Mouse (Mus musculus): Measurements from ENCODE around the gene Vsig10. TPM values are rescaled to one million over a fixed set of nuclear protein-coding genes. Genes with fewer than 3 reads are reported as not detected.

Vsig10 gene
- polyA plus RNA-seq, 1 experiment, result 17.2 TPM

GRCm38 (mm10) chr5:117313909-117314308 lies 5.0 kb upstream of the Vsig10 start:
- DNase-seq, result no peak
- no peak overlapping the region for H3K27ac ChIP-seq (ENCODE audit: insufficient read depth, low read depth, low read length)

DNA sequence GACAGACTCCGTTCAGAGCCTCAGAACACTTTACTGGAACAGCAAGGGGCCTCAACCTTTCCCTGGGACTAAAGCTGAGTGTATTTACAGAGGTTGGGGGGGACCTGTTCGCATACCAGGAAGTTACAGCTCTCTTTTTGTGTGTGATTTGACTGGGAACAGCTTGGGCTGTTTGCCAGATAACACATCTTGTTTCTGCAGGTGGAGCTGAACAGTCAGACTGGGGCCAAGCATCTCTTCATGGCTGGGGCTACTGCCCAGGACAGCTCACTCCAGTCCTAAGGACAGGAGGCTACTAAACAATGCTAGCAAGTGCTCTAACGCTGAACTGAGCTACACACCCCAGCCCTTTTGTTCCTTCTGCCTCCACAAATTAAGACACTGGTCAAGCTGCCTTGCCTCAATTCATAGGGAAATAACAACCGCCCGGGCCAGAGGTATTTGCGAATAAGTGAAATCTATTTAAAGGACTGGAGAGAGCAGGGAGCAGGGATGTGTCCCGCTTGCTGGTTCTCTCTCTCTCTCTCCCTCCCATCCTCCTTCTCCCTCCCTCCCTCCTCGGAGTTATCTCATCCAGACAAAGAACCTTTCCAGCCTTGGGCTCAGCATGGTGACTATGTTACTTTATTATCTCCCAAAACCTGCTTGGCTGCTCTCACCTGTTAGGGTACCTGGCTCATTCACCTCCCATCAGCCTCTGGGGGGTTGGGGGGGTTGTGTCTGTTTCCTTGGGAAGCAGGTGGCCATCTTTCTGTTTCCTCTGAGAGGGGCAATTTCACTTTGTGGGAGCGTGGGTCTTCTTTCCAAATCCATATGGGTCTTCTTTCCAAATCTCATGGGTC lies 4.1 kb upstream of the Vsig10 start:
- TF ChIP-seq CTCF (conservative IDR thresholded peaks at IDR 0.05; ENCODE audit: insufficient read depth, insufficient read length, low read depth, low read length), result no peak
- TF ChIP-seq POLR2A (IDR thresholded peaks at IDR 0.05; ENCODE audit: low read depth, low read length), result no peak
- Histone ChIP-seq H3K27me3 (replicated peaks; ENCODE audit: control insufficient read depth, insufficient read depth, low read length) (no peaks in the 10 kb centered on the region), H3K27ac (ENCODE audit: insufficient read depth, low read depth, low read length) (no peak overlapping the region), H3K4me1 (ENCODE audit: control insufficient read depth, insufficient read depth, low read length) (no peaks in the 10 kb centered on the region), H3K36me3 (ENCODE audit: control insufficient read depth, insufficient read depth, low read length) (no peaks in the 10 kb centered on the region), H3K4me3 (ENCODE audit: insufficient read depth, low read depth, low read length) (no peak overlapping the region)
- 59% methylated on average over 9 of the region's 9 CpGs for WGBS
- no peak for DNase-seq

More at GRCm38 (mm10) chr5:117313909-117314308, 5.0 kb upstream of the Vsig10 start:
- TF ChIP-seq CTCF (conservative IDR thresholded peaks at IDR 0.05; ENCODE audit: insufficient read depth, insufficient read length, low read depth, low read length) (no peak), POLR2A (IDR thresholded peaks at IDR 0.05; ENCODE audit: low read depth, low read length) (no peak)
- WGBS, result 48% methylated on average over 10 of the region's 10 CpGs
- no peak overlapping the region for H3K4me3 ChIP-seq (ENCODE audit: insufficient read depth, low read depth, low read length)
- no peaks in the 10 kb centered on the region for H3K36me3 ChIP-seq (ENCODE audit: control insufficient read depth, insufficient read depth, low read length)
- no peaks in the 10 kb centered on the region for H3K4me1 ChIP-seq (ENCODE audit: control insufficient read depth, insufficient read depth, low read length)
- no peaks in the 10 kb centered on the region for H3K27me3 ChIP-seq (replicated peaks; ENCODE audit: control insufficient read depth, insufficient read depth, low read length)

GRCm38 (mm10) chr5:117323751-117324150 lies 4.9 kb downstream of the Vsig10 start:
- WGBS, result 96% methylated on average over 9 of the region's 9 CpGs
- no peaks in the 10 kb centered on the region for H3K36me3 ChIP-seq (ENCODE audit: control insufficient read depth, insufficient read depth, low read length)
- DNase-seq, result no peak
- TF ChIP-seq POLR2A (IDR thresholded peaks at IDR 0.05; ENCODE audit: low read depth, low read length), result no peak
- TF ChIP-seq CTCF (conservative IDR thresholded peaks at IDR 0.05; ENCODE audit: insufficient read depth, insufficient read length, low read depth, low read length), result no peak
- H3K4me1 ChIP-seq (ENCODE audit: control insufficient read depth, insufficient read depth, low read length), result no peaks in the 10 kb centered on the region
- H3K4me3 ChIP-seq (ENCODE audit: insufficient read depth, low read depth, low read length), result no peak overlapping the region
- no peak overlapping the region for H3K27ac ChIP-seq (ENCODE audit: insufficient read depth, low read depth, low read length)
- no peaks in the 10 kb centered on the region for H3K27me3 ChIP-seq (replicated peaks; ENCODE audit: control insufficient read depth, insufficient read depth, low read length)

DNA sequence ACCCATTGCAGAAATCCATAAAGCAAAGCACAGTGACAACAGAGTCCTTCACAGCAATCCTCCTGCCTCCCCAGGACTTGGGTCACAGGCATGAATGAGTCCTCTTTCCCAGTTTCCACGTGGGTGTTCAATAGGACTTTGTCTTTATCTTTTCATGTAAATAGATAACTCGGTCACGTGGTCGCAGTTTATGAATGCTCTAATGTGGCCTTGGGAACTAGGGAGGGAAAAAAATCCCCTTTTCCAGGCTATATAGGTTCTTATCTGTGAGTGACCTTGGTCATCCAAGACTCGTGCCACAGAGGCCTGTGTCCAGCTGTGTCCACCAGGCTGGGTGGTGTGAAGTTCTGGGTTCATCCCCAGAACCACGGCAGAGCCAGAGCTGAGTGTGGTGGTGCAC lies 7.5 kb downstream of the Vsig10 start:
- 71% methylated on average over 6 of the region's 6 CpGs for WGBS
- H3K4me3 ChIP-seq (ENCODE audit: insufficient read depth, low read depth, low read length), result no peak overlapping the region
- TF ChIP-seq POLR2A (IDR thresholded peaks at IDR 0.05; ENCODE audit: low read depth, low read length) (no peak), CTCF (conservative IDR thresholded peaks at IDR 0.05; ENCODE audit: insufficient read depth, insufficient read length, low read depth, low read length) (no peak)
- no peaks in the 10 kb centered on the region for H3K36me3 ChIP-seq (ENCODE audit: control insufficient read depth, insufficient read depth, low read length)
- H3K4me1 ChIP-seq (ENCODE audit: control insufficient read depth, insufficient read depth, low read length), result no peaks in the 10 kb centered on the region
- H3K27me3 ChIP-seq (replicated peaks; ENCODE audit: control insufficient read depth, insufficient read depth, low read length), result no peaks in the 10 kb centered on the region
- H3K27ac ChIP-seq (ENCODE audit: insufficient read depth, low read depth, low read length), result no peak overlapping the region
- DNase-seq, result no peak

DNA sequence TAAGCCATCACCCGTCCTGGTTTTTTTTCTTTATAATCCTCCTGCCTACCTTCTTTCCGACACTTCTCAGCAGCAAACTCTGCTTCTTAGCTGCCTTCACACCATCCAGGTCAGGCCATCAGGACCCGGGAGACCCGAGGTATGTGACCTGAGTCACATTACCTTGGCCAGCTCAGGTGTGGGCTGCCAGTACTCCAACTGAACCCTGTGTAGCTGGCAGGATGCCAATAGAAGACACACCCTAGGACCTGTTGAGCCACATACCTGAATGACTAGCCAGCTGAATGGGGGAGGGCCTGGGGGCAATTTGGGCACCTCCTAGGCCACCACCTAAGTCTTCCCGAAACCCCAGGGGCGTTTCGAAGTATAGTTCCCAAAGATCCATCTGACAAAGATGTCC lies 11.6 kb downstream of the Vsig10 start:
- Histone ChIP-seq H3K27me3 (replicated peaks; ENCODE audit: control insufficient read depth, insufficient read depth, low read length) (no peaks in the 10 kb centered on the region), H3K27ac (ENCODE audit: insufficient read depth, low read depth, low read length) (no peak overlapping the region), H3K4me1 (ENCODE audit: control insufficient read depth, insufficient read depth, low read length) (no peaks in the 10 kb centered on the region), H3K36me3 (ENCODE audit: control insufficient read depth, insufficient read depth, low read length) (no peaks in the 10 kb centered on the region), H3K4me3 (ENCODE audit: insufficient read depth, low read depth, low read length) (no peak overlapping the region)
- TF ChIP-seq POLR2A (IDR thresholded peaks at IDR 0.05; ENCODE audit: low read depth, low read length), result no peak
- no peak for TF ChIP-seq CTCF (conservative IDR thresholded peaks at IDR 0.05; ENCODE audit: insufficient read depth, insufficient read length, low read depth, low read length)
- DNase-seq, result peak; percentile 39
- WGBS, result 73% methylated on average over 7 of the region's 7 CpGs

GRCm38 (mm10) chr5:117337999-117338398 lies 19.1 kb downstream of the Vsig10 start:
- DNase-seq, result no peak
- Histone ChIP-seq H3K27ac (ENCODE audit: insufficient read depth, low read depth, low read length) (no peak overlapping the region), H3K4me3 (ENCODE audit: insufficient read depth, low read depth, low read length) (no peak overlapping the region), H3K4me1 (ENCODE audit: control insufficient read depth, insufficient read depth, low read length) (no peaks in the 10 kb centered on the region), H3K27me3 (replicated peaks; ENCODE audit: control insufficient read depth, insufficient read depth, low read length) (no peaks in the 10 kb centered on the region), H3K36me3 (ENCODE audit: control insufficient read depth, insufficient read depth, low read length) (peaks cover 1% of the 10 kb centered on the region; the same call in 1 of the 2 replicates)
- WGBS, result 88% methylated on average over 10 of the region's 10 CpGs
- TF ChIP-seq POLR2A (IDR thresholded peaks at IDR 0.05; ENCODE audit: low read depth, low read length) (no peak), CTCF (conservative IDR thresholded peaks at IDR 0.05; ENCODE audit: insufficient read depth, insufficient read length, low read depth, low read length) (no peak)

DNA sequence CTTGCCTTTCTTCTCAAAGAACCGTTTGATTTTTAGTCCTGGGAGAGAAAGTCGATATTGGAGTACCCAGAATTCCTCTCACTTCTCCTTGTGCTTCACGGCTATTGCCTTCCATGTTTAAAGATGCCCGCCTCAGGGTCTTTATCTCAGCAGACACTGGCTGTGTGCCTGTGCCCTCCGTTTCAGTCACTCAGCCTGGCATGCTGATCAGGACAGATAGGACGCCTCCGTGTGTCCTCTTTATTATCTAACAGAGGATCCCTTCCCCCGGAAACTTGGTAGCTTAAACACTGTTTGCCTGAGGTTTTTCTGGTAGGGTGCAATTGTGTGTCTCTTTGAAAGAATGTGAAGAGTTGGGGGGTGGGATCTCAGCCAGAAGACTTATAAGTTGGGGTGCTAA lies 19.6 kb downstream of the Vsig10 start:
- H3K27ac ChIP-seq (ENCODE audit: insufficient read depth, low read depth, low read length), result no peak overlapping the region
- DNase-seq, result no peak
- no peaks in the 10 kb centered on the region for H3K27me3 ChIP-seq (replicated peaks; ENCODE audit: control insufficient read depth, insufficient read depth, low read length)
- H3K36me3 ChIP-seq (ENCODE audit: control insufficient read depth, insufficient read depth, low read length), result peaks cover 1% of the 10 kb centered on the region; the same call in 1 of the 2 replicates
- WGBS, result 86% methylated on average over 8 of the region's 8 CpGs
- no peaks in the 10 kb centered on the region for H3K4me1 ChIP-seq (ENCODE audit: control insufficient read depth, insufficient read depth, low read length)
- TF ChIP-seq POLR2A (IDR thresholded peaks at IDR 0.05; ENCODE audit: low read depth, low read length) (no peak), CTCF (conservative IDR thresholded peaks at IDR 0.05; ENCODE audit: insufficient read depth, insufficient read length, low read depth, low read length) (no peak)
- H3K4me3 ChIP-seq (ENCODE audit: insufficient read depth, low read depth, low read length), result no peak overlapping the region
